Mouse (Mus musculus) heart, adult 2 months (tissue): ENCODE data around the gene Gm10718. TPM values are rescaled to one million over a fixed set of nuclear protein-coding genes. Genes with fewer than 3 reads are reported as not detected.
"Not testable (repeated sequence)": the region's sequence is repeated elsewhere in the genome, so short reads cannot be mapped to it uniquely, and the experiment has no call there.

Experiments
- DNase-seq, 2 experiments: peaks; one replicate each; pipeline ENCODE4 v3.0.0; 2021
- H3K27ac ChIP-seq: fragments of 200-600 bp; 2 replicates; pipeline ENCODE4 v1.8.1; 2022
- H3K27me3 ChIP-seq: fragments of 200-500 bp; 2 replicates; pipeline ENCODE4 v1.6.1; 2012; ENCODE audit warnings: mild to moderate bottlenecking, low read length, inconsistent platforms, mixed read lengths; ENCODE audit not compliant: control insufficient read depth, insufficient read depth
- H3K36me3 ChIP-seq: fragments of 200-500 bp; 2 replicates; pipeline ENCODE4 v1.6.1; 2012; ENCODE audit warnings: low read length, inconsistent platforms; ENCODE audit not compliant: control insufficient read depth, insufficient read depth
- H3K4me1 ChIP-seq: fragments of 200-500 bp; 2 replicates; pipeline ENCODE4 v1.6.1; 2011; ENCODE audit warnings: low read length; ENCODE audit not compliant: control insufficient read depth, insufficient read depth
- H3K4me3 ChIP-seq: fragments of 200-600 bp; 2 replicates; pipeline ENCODE4 v1.8.1; 2022
- H3K79me2 ChIP-seq: fragments of 200-500 bp; replicated peaks from 2 replicates; pipeline ENCODE4 v1.6.1; 2012; ENCODE audit warnings: mild to moderate bottlenecking, inconsistent platforms, low read length, moderate library complexity, mixed read lengths; ENCODE audit not compliant: control insufficient read depth, insufficient read depth
- H3K9ac ChIP-seq: fragments of 200-500 bp; 2 replicates; pipeline ENCODE4 v1.6.1; 2012; ENCODE audit warnings: low read depth, mild to moderate bottlenecking, control low read depth, inconsistent platforms, low read length, mixed read lengths
- WGBS: fragments of 180-500 bp; shearing (Covaris S2); methylation state at CpG from one replicate; pipeline ENCODE4 v1.1.7; 2018; 5-methylcytosine and 5-hydroxymethylcytosine counted together
- intact Hi-C: fragments of 180-260 bp; cut with DNase I; formaldehyde crosslinking; loops from one replicate; pipeline ENCODE4 v1.15.1; 2025
- polyA plus RNA-seq: library from polyadenylated mRNA; depleted of rRNA; stranded (reverse); fragments of >200 nt; gene quantifications from 2 replicates; pipeline ENCODE4 v1.2.3, GENCODE M21; 2012
- total RNA-seq, 2 experiments: library from RNA; stranded (reverse); gene quantifications; 2 replicates each; pipeline ENCODE4 v1.2.3; 2021

Gene Gm10718
- total and polyA plus RNA-seq, 3 experiments: 0.60 to 0.75 TPM; not detected in 1

DNA sequence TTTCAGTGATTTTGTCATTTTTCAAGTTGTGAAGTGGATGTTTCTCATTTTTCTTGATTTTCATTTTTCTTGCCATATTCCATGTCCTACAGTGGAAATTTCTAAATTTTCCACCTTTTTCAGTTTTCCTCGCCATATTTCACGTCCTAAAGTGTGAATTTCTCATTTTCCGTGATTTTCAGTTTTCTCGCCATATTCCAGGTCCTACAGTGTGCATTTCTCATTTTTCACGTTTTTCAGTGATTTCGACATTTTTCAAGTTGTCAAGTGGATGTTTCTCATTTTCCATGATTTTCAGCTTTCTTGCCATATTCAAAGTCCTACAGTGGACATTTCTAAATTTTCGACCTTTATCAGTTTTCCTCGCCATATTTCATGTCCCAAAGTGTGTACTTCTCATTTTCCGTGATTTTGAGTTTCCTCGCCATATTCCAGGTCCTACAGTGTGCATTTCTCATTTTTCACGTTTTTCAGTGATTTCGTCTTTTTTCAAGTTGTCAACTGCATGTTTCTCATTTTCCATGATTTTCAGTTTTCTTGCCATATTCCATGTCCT lies 1.6 kb downstream of the Gm10718 start, which contains the start of gene Gm10717:
Gm10717 (plus strand) TSS at position 506 of the 556 bp plus-strand sequence.
- H3K27ac ChIP-seq, H3K27me3 ChIP-seq, H3K4me1 ChIP-seq, H3K36me3 ChIP-seq, H3K9ac ChIP-seq, intact Hi-C loops, H3K4me3 ChIP-seq, H3K79me2 ChIP-seq: not testable (repeated sequence)
- WGBS: 71% methylated on average over 12 of the region's 12 CpGs
- DNase-seq: peak; percentile 6 to 21

DNA sequence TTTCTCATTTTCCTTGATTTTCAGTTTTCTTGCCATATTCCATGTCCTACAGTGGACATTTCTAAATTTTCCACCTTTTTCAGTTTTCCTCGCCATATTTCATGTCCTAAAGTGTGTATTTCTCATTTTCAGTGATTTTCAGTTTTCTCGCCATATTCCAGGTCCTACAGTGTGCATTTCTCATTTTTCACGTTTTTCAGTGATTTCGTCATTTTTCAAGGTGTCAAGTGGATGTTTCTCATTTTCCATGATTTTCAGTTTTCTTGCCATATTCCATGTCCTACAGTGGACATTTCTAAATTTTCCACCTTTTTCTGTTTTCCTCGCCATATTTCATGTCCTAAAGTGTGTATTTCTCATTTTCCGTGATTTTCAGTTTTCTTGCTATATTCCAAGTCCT lies 2.3 kb downstream of the Gm10718 start:
- H3K9ac ChIP-seq, H3K4me1 ChIP-seq, H3K79me2 ChIP-seq, H3K27ac ChIP-seq, H3K4me3 ChIP-seq, H3K36me3 ChIP-seq, intact Hi-C loops, H3K27me3 ChIP-seq: not testable (repeated sequence)
- DNase-seq: peak in 1 of 2 experiments; percentile 48
- 69% methylated on average over 5 of the region's 6 CpGs for WGBS

DNA sequence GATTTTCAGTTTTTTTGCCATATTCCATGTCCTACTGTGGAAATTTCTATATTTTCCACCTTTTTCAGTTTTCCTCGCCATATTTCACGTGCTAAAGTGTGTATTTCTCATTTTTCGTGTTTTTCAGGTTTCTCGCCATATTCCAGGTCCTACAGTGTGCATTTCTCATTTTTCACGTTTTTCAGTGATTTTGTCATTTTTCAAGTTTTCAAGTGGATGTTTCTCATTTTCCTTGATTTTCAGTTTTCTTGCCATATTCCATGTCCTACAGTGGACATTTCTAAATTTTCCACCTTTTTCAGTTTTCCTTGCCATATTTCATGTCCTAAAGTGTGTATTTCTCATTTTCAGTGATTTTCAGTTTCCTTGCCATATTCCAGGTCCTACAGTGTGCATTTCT lies 2.8 kb downstream of the Gm10718 start:
- WGBS: 74% methylated on average over 5 of the region's 5 CpGs
- intact Hi-C loops, H3K4me3 ChIP-seq, DNase-seq, H3K4me1 ChIP-seq, H3K9ac ChIP-seq, H3K27ac ChIP-seq, H3K79me2 ChIP-seq, H3K27me3 ChIP-seq, H3K36me3 ChIP-seq: not testable (repeated sequence)

DNA sequence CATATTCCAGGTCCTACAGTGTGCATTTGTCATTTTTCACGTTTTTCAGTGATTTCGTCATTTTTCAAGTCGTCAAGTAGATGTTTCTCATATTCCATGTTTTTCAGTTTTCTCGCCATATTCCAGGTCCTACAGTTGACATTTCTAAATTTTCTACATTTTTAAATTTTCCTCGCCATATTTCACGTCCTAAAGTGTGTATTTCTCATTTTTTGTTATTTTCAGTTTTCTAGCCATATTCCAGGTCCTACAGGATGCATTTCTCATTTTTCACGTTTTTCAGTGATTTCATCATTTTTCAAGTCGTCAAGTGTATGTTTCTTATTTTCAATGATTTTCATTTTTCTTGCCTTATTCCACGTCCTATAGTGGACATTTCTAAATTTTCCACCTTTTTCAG lies 3.4 kb downstream of the Gm10718 start:
- H3K4me3 ChIP-seq, H3K9ac ChIP-seq, H3K27ac ChIP-seq, H3K79me2 ChIP-seq, DNase-seq, H3K4me1 ChIP-seq, intact Hi-C loops, H3K27me3 ChIP-seq, H3K36me3 ChIP-seq: not testable (repeated sequence)
- 64% methylated on average over 9 of the region's 9 CpGs for WGBS

DNA sequence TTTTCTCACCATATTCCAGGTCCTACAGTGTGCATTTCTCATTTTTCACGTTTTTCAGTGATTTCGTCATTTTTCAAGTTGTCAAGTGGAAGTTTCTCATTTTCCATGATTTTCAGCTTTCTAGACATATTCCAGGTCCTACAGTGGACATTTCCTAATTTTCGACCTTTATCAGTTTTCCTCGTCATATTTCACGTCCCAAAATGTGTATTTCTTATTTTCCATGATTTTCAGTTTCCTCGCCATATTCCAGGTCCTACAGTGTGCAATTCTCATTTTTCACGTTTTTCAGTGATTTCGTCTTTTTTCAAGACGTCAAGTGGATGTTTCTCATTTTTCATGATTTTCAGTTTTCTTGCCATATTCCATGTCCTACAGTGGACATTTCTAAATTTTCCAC lies 3.9 kb downstream of the Gm10718 start:
- H3K4me1 ChIP-seq, H3K36me3 ChIP-seq, H3K9ac ChIP-seq, H3K4me3 ChIP-seq, H3K27me3 ChIP-seq, H3K79me2 ChIP-seq, DNase-seq, intact Hi-C loops, H3K27ac ChIP-seq: not testable (repeated sequence)
- WGBS: 70% methylated on average over 9 of the region's 9 CpGs

DNA sequence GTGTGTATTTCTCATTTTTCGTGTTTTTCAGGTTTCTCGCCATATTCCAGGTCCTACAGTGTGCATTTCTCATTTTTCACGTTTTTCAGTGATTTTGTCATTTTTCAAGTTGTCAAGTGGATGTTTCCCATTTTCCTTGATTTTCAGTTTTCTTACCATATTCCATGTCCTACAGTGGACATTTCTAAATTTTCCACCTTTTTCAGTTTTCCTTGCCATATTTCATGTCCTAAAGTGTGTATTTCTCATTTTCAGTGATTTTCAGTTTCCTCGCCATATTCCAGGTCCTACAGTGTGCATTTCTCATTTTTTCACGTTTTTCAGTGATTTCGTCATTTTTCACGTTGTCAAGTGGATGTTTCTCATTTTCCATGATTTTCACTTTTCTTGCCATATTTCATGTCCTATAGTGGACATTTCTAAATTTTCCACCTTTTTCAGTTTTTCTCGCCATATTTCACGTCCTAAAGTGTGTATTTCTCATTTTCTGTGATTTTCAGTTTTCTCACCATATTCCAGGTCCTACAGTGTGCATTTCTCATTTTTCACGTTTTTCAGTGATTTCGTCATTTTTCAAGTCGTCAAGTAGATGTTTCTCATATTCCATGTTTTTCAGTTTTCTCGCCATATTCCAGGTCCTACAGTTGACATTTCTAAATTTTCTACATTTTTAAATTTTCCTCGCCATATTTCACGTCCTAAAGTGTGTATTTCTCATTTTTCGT lies 6.1 kb downstream of the Gm10718 start:
- H3K79me2 ChIP-seq, DNase-seq, H3K4me3 ChIP-seq, H3K27me3 ChIP-seq, H3K9ac ChIP-seq, H3K36me3 ChIP-seq, H3K27ac ChIP-seq, intact Hi-C loops, H3K4me1 ChIP-seq: not testable (repeated sequence)
- WGBS: 65% methylated on average over 14 of the region's 16 CpGs

DNA sequence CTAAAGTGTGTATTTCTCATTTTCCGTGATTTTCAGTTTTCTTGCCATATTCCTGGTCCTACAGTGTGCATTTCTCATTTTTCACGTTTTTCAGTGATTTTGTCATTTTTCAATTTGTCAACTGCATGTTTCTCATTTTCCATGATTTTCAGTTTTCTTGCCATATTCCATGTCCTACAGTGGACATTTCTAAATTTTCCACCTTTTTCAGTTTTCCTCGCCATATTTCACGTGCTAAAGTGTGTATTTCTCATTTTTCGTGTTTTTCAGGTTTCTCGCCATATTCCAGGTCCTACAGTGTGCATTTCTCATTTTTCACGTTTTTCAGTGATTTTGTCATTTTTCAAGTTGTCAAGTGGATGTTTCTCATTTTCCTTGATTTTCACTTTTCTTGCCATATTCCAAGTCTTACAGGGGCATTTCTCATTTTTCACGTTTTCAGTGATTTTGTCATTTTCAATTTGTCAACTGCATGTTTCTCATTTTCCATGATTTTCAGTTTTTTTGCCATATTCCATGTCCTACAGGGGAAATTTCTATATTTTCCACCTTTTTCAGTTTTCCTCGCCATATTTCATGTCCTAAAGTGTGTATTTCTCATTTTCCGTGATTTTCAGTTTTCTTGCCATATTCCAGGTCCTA lies 7.5 kb downstream of the Gm10718 start:
- H3K79me2 ChIP-seq, H3K9ac ChIP-seq, H3K36me3 ChIP-seq, H3K27ac ChIP-seq, DNase-seq, H3K27me3 ChIP-seq, H3K4me3 ChIP-seq, intact Hi-C loops, H3K4me1 ChIP-seq: not testable (repeated sequence)
- 54% methylated on average over 2 of the region's 10 CpGs for WGBS

DNA sequence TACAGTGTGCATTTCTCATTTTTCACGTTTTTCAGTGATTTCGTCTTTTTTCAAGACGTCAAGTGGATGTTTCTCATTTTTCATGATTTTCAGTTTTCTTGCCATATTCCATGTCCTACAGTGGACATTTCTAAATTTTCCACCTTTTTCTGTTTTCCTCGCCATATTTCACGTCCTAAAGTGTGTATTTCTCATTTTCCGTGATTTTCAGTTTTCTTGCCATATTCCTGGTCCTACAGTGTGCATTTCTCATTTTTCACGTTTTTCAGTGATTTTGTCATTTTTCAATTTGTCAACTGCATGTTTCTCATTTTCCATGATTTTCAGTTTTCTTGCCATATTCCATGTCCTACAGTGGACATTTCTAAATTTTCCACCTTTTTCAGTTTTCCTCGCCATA lies 11.0 kb downstream of the Gm10718 start, which contains the start of gene Gm17535:
Gm17535 (plus strand) TSS at position 301 of the 400 bp plus-strand sequence.
- DNase-seq, H3K9ac ChIP-seq, H3K4me3 ChIP-seq, H3K36me3 ChIP-seq, H3K27ac ChIP-seq, H3K79me2 ChIP-seq, H3K27me3 ChIP-seq, H3K4me1 ChIP-seq, intact Hi-C loops: not testable (repeated sequence)
- 42% methylated on average over 1 of the region's 8 CpGs for WGBS

DNA sequence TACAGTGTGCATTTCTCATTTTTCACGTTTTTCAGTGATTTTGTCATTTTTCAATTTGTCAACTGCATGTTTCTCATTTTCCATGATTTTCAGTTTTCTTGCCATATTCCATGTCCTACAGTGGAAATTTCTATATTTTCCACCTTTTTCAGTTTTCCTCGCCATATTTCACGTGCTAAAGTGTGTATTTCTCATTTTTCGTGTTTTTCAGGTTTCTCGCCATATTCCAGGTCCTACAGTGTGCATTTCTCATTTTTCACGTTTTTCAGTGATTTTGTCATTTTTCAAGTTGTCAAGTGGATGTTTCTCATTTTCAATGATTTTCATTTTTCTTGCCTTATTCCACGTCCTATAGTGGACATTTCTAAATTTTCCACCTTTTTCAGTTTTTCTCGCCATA lies 13.2 kb downstream of the Gm10718 start, which contains the start of gene Gm10715:
Gm10715 (plus strand) TSS at position 301 of the 400 bp plus-strand sequence.
- H3K4me3 ChIP-seq, H3K9ac ChIP-seq, H3K79me2 ChIP-seq, H3K36me3 ChIP-seq, H3K4me1 ChIP-seq, intact Hi-C loops, DNase-seq, H3K27me3 ChIP-seq, H3K27ac ChIP-seq: not testable (repeated sequence)
- 78% methylated on average over 8 of the region's 8 CpGs for WGBS
